Mouse (Mus musculus): ENCODE data around the gene Pigq. TPM values are rescaled to one million over a fixed set of nuclear protein-coding genes. Genes with fewer than 3 reads are reported as not detected.

Pigq gene
- total and polyA plus RNA-seq, 3 experiments: 18.5 to 97.2 (median 28.1) TPM

- no peaks in the 10 kb centered on the region for H3K27me3 ChIP-seq (replicated peaks)
- 0 out of 2 replicates have a peak within 1 kb of the TSS, but pooled peaks have one; percentile 3 for H3K27ac ChIP-seq (ENCODE audit: insufficient read depth, low read depth)
- in situ Hi-C loops (cut with MboI; ENCODE audit: low pct_ligation_motif_present, low pct_unique_long_range_greater_than_20kb, low sequenced_read_pairs): no loop called here
- peaks cover 4% of the 10 kb centered on the region for H3K79me2 ChIP-seq (replicated peaks; ENCODE audit: control insufficient read depth, extremely low read depth, insufficient read depth, poor library complexity, severe bottlenecking)
- peak within 1 kb of the TSS; percentile 56 to 98 (median 59) for H3K4me3 ChIP-seq (replicated peaks in 1 of 3; ENCODE audit: low read depth in 2 of 3, low read length in 2 of 3, poor library complexity in 1 of 3)
- H3K9ac ChIP-seq (ENCODE audit: insufficient read depth, low read depth): peak within 1 kb of the TSS; percentile 89
- H3K4me1 ChIP-seq (ENCODE audit: control insufficient read depth in 1 of 2, insufficient read depth in 2 of 2): peaks cover 11 to 47% of the 10 kb centered on the region in 2 experiments; a peak in 3 of 4 replicates
- dilution Hi-C loops (cut with MboI; ENCODE audit: extremely low pct_ligation_motif_present, extremely low pct_unique_long_range_greater_than_20kb, low sequenced_read_pairs): no loop called here
- no peaks in the 10 kb centered on the region for H3K9me3 ChIP-seq (replicated peaks; ENCODE audit: low read length)
- peaks cover 11 to 49% of the 10 kb centered on the region in 2 experiments for H3K36me3 ChIP-seq (replicated peaks in 1 of 2; ENCODE audit: control insufficient read depth in 1 of 2, insufficient read depth in 1 of 2, low read length in 1 of 2)
- H3K4me2 ChIP-seq (ENCODE audit: insufficient read depth, low read depth, poor library complexity, severe bottlenecking): peak within 1 kb of the TSS; percentile 80
- peak; percentile 89 for DNase-seq (ENCODE audit: extremely low read depth)
- TF ChIP-seq POLR2A (IDR thresholded peaks at IDR 0.05; ENCODE audit: low read depth, low read length) (peak; percentile 72), SIN3A (IDR thresholded peaks at IDR 0.05; ENCODE audit: low read length) (0 out of 2 replicates have a peak, but pooled peaks have one; percentile 26), GABPA (IDR thresholded peaks at IDR 0.05; ENCODE audit: insufficient replicate concordance, low read depth, low read length) (peak; percentile 84; the same call in 1 of the 2 replicates), KAT2A (IDR thresholded peaks at IDR 0.05; ENCODE audit: insufficient replicate concordance, low read length) (peak; percentile 98; the same call in 1 of the 2 replicates), SMC3 (IDR thresholded peaks at IDR 0.05; ENCODE audit: low read depth, low read length) (no peak), TBP (conservative IDR thresholded peaks at IDR 0.05; ENCODE audit: low read depth, low read length) (no peak; the same call in 1 of the 2 replicates), E2F4 (IDR thresholded peaks at IDR 0.05; ENCODE audit: insufficient replicate concordance, low read depth, low read length) (no peak), MYC (IDR thresholded peaks at IDR 0.05; ENCODE audit: low read depth, low read length) (0 out of 2 replicates have a peak, but pooled peaks have one; percentile 58), ZMIZ1 (IDR thresholded peaks at IDR 0.05; ENCODE audit: low read depth, low read length) (peak; percentile 66), TCF12 (IDR thresholded peaks at IDR 0.05; ENCODE audit: low read depth, low read length) (no peak), IRF4 (IDR thresholded peaks at IDR 0.05; ENCODE audit: low read depth, low read length) (no peak; the same call in 1 of the 2 replicates), UBTF (IDR thresholded peaks at IDR 0.05; ENCODE audit: low read depth, low read length) (peak; percentile 91), BHLHE40 (IDR thresholded peaks at IDR 0.05; ENCODE audit: low read depth, low read length) (no peak), ZC3H11A (IDR thresholded peaks at IDR 0.05; ENCODE audit: low read depth, low read length) (no peak), MEF2A (IDR thresholded peaks at IDR 0.05; ENCODE audit: borderline replicate concordance, low read depth, low read length) (peak; percentile 58; the same call in 1 of the 2 replicates), MAX (IDR thresholded peaks at IDR 0.05; ENCODE audit: low read length) (no peak; the same call in 1 of the 2 replicates), MAFK (IDR thresholded peaks at IDR 0.05; ENCODE audit: insufficient replicate concordance, low read length) (no peak), CTCF (conservative IDR thresholded peaks at IDR 0.05 in 1 of 2, IDR thresholded peaks at IDR 0.05 in 1 of 2; ENCODE audit: low read depth in 2 of 2, low read length in 2 of 2) (no peak), CHD1 (IDR thresholded peaks at IDR 0.05; ENCODE audit: low read depth, low read length) (no peak), NELFE (IDR thresholded peaks at IDR 0.05; ENCODE audit: low read depth, low read length) (0 out of 2 replicates have a peak, but pooled peaks have one; percentile 14), RAD21 (IDR thresholded peaks at IDR 0.05; ENCODE audit: low read depth, low read length) (no peak), ETS1 (conservative IDR thresholded peaks at IDR 0.05; ENCODE audit: low read depth, low read length) (no peak), HCFC1 (IDR thresholded peaks at IDR 0.05; ENCODE audit: low read depth, low read length) (peak; percentile 100), USF1 (IDR thresholded peaks at IDR 0.05; ENCODE audit: low read depth, low read length) (no peak), POLR2AphosphoS2 (IDR thresholded peaks at IDR 0.05; ENCODE audit: low read depth, low read length) (no peak), CHD2 (IDR thresholded peaks at IDR 0.05; ENCODE audit: low read length) (no peak; the same call in 1 of the 2 replicates), MAZ (IDR thresholded peaks at IDR 0.05; ENCODE audit: low read depth, low read length) (no peak), JUN (IDR thresholded peaks at IDR 0.05; ENCODE audit: insufficient read depth, low read depth, low read length) (no peak), NRF1 (IDR thresholded peaks at IDR 0.05; ENCODE audit: low read depth, low read length) (peak; percentile 67), USF2 (conservative IDR thresholded peaks at IDR 0.05; ENCODE audit: low read depth, low read length) (no peak), PAX5 (IDR thresholded peaks at IDR 0.05; ENCODE audit: low read length) (no peak), ELF1 (IDR thresholded peaks at IDR 0.05; ENCODE audit: low read depth, low read length) (peak; percentile 84), MXI1 (IDR thresholded peaks at IDR 0.05; ENCODE audit: low read depth, low read length) (peak; percentile 87), ZKSCAN1 (IDR thresholded peaks at IDR 0.05; ENCODE audit: borderline replicate concordance, low read depth, low read length) (no peak), RCOR1 (conservative IDR thresholded peaks at IDR 0.05; ENCODE audit: low read depth, low read length) (no peak), JUND (conservative IDR thresholded peaks at IDR 0.05; ENCODE audit: low read depth, low read length) (no peak), EP300 (IDR thresholded peaks at IDR 0.05; ENCODE audit: low read length) (no peak)
Measured at GRCm38 (mm10) chr17:25985306-25986294, 40.9 kb upstream of the Pigq start, which contains the start of gene Capn15. TSS of gene Capn15 (minus strand) at chr17:25985796.
